Mouse (Mus musculus): ENCODE measurements at regions not wholly inside any gene's neighbourhood (a gene's known extent, or its start where the extent isn't known, plus 50 kb on each side); places are given as distances from the start of the nearest gene placed in this dataset.
"Not testable (repeated sequence)": the region's sequence is repeated elsewhere in the genome, so short reads cannot be mapped to it uniquely, and the experiment has no call there.

DNA sequence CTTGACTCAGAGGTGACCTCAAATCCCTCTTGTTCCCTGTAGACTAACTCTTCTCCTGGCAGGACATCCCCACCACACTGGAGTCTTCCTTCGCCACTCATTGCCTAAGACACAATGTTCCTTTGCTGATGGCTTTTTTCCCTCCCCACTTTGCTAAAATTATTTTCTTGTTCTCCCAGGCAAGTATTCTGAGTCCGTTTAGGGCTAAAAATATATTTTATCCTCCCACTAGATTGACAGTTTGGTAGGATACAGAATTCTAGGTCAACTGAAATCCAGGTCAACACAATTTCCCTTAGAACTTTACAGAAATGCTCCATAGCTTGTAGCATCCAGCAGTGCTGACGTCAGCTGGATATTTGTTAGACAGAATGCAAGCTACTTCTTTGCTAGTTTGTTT, 324.7 kb upstream of the Gm6657 start:
- WGBS, result 90% methylated on average over 3 of the region's 3 CpGs
- Histone ChIP-seq H3K4me2 (ENCODE audit: low read length) (no peak overlapping the region), H3K36me3 (ENCODE audit: control insufficient read depth, insufficient read depth, low read length) (no peaks in the 10 kb centered on the region), H3K9me3 (ENCODE audit: control insufficient read depth, low read length) (no peaks in the 10 kb centered on the region), H3K27ac (replicated peaks; ENCODE audit: low read depth, low read length) (no peak overlapping the region), H3K4me3 (replicated peaks; ENCODE audit: low read depth, low read length) (no peak overlapping the region), H3K9ac (replicated peaks; ENCODE audit: low read length) (no peak overlapping the region), H3K27me3 (ENCODE audit: control insufficient read depth, insufficient read depth, low read length) (no peaks in the 10 kb centered on the region), H3K4me1 (ENCODE audit: control insufficient read depth, insufficient read depth, low read length) (0 out of 2 replicates have a peak, but pooled peaks cover 3% of the 10 kb centered on the region)
- no peak for DNase-seq
- no peak for ATAC-seq (ENCODE audit: low FRiP score, low TSS enrichment)

DNA sequence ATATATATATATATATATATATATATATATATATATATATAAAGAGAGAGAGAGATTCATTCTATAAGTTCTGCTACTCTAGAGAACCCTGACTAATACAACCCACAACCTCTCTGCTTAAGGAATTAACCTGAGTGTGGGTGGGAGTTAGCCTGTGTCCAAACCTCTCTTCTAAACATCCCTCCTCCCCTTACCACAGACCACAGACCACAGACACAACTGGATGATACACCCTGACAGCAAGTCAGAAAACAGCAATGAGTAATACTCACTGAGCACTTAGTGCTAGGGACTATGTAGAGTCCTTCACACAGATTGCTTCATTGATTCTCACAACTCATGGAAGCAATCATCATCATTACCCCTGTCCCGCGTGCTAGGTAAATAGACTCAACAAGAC, 306.7 kb upstream of the Gm6657 start:
- WGBS, result 96% methylated on average over 2 of the region's 2 CpGs
- no peak for DNase-seq
- Histone ChIP-seq H3K9me3 (ENCODE audit: control insufficient read depth, low read length) (no peaks in the 10 kb centered on the region), H3K4me2 (ENCODE audit: low read length) (no peak overlapping the region), H3K36me3 (ENCODE audit: control insufficient read depth, insufficient read depth, low read length) (no peaks in the 10 kb centered on the region), H3K27me3 (ENCODE audit: control insufficient read depth, insufficient read depth, low read length) (no peaks in the 10 kb centered on the region), H3K4me1 (ENCODE audit: control insufficient read depth, insufficient read depth, low read length) (no peaks in the 10 kb centered on the region), H3K4me3 (replicated peaks; ENCODE audit: low read depth, low read length) (no peak overlapping the region), H3K9ac (replicated peaks; ENCODE audit: low read length) (no peak overlapping the region), H3K27ac (replicated peaks; ENCODE audit: low read depth, low read length) (no peak overlapping the region)
- ATAC-seq (ENCODE audit: low FRiP score, low TSS enrichment), result no peak

GRCm38 (mm10) chr12:77891452-77891851, 302.6 kb upstream of the Gm6657 start:
- Histone ChIP-seq H3K27ac (replicated peaks; ENCODE audit: low read depth, low read length) (no peak overlapping the region), H3K4me2 (ENCODE audit: low read length) (no peak overlapping the region), H3K9ac (replicated peaks; ENCODE audit: low read length) (no peak overlapping the region), H3K36me3 (ENCODE audit: control insufficient read depth, insufficient read depth, low read length) (no peaks in the 10 kb centered on the region), H3K4me3 (replicated peaks; ENCODE audit: low read depth, low read length) (no peak overlapping the region), H3K27me3 (ENCODE audit: control insufficient read depth, insufficient read depth, low read length) (no peaks in the 10 kb centered on the region), H3K4me1 (ENCODE audit: control insufficient read depth, insufficient read depth, low read length) (0 out of 2 replicates have a peak, but pooled peaks cover 8% of the 10 kb centered on the region), H3K9me3 (ENCODE audit: control insufficient read depth, low read length) (no peaks in the 10 kb centered on the region)
- DNase-seq, result no peak
- WGBS, result 95% methylated on average over 6 of the region's 6 CpGs
- no peak for ATAC-seq (ENCODE audit: low FRiP score, low TSS enrichment)

GRCm38 (mm10) chr12:77894238-77894637, 299.8 kb upstream of the Gm6657 start:
- H3K27me3 ChIP-seq (ENCODE audit: control insufficient read depth, insufficient read depth, low read length), result no peaks in the 10 kb centered on the region
- no peak overlapping the region for H3K9ac ChIP-seq (replicated peaks; ENCODE audit: low read length)
- ATAC-seq (ENCODE audit: low FRiP score, low TSS enrichment), result no peak
- no peak overlapping the region for H3K4me2 ChIP-seq (ENCODE audit: low read length)
- no peaks in the 10 kb centered on the region for H3K9me3 ChIP-seq (ENCODE audit: control insufficient read depth, low read length)
- DNase-seq, result no peak
- no peaks in the 10 kb centered on the region for H3K36me3 ChIP-seq (ENCODE audit: control insufficient read depth, insufficient read depth, low read length)
- no peak overlapping the region for H3K4me3 ChIP-seq (replicated peaks; ENCODE audit: low read depth, low read length)
- H3K27ac ChIP-seq (replicated peaks; ENCODE audit: low read depth, low read length), result no peak overlapping the region
- 0 out of 2 replicates have a peak, but pooled peaks cover 8% of the 10 kb centered on the region for H3K4me1 ChIP-seq (ENCODE audit: control insufficient read depth, insufficient read depth, low read length)

GRCm38 (mm10) chr12:77895508-77895907, 298.5 kb upstream of the Gm6657 start:
- H3K9ac ChIP-seq (replicated peaks; ENCODE audit: low read length), result no peak overlapping the region
- no peak overlapping the region for H3K4me3 ChIP-seq (replicated peaks; ENCODE audit: low read depth, low read length)
- H3K9me3 ChIP-seq (ENCODE audit: control insufficient read depth, low read length), result no peaks in the 10 kb centered on the region
- no peaks in the 10 kb centered on the region for H3K36me3 ChIP-seq (ENCODE audit: control insufficient read depth, insufficient read depth, low read length)
- 0 out of 2 replicates have a peak, but pooled peaks cover 8% of the 10 kb centered on the region for H3K4me1 ChIP-seq (ENCODE audit: control insufficient read depth, insufficient read depth, low read length)
- peak; percentile 36 for DNase-seq
- no peak overlapping the region for H3K4me2 ChIP-seq (ENCODE audit: low read length)
- ATAC-seq (ENCODE audit: low FRiP score, low TSS enrichment), result no peak; the same call in 1 of the 2 replicates
- 48% methylated on average over 2 of the region's 2 CpGs for WGBS
- H3K27me3 ChIP-seq (ENCODE audit: control insufficient read depth, insufficient read depth, low read length), result no peaks in the 10 kb centered on the region
- H3K27ac ChIP-seq (replicated peaks; ENCODE audit: low read depth, low read length), result peak overlapping the region; percentile 52

DNA sequence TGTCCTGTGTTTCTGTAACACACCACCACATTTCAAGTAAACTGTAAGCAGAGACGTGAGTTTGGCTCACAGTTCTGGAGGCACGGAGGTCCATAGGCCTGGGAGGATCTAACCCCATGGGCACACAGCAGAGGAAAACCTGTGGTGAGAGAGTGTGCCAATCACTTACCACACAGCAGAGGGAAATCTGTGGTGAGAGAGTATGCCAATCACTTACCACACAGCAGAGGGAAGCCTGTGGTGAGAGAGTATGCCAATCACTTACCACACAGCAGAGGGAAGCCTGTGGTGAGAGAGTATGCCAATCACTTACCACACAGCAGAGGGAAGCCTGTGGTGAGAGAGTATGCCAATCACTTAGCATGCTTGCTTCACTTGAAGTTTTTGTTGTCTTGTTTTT, 295.1 kb upstream of the Gm6657 start:
- H3K4me3 ChIP-seq (replicated peaks; ENCODE audit: low read depth, low read length); H3K9me3 ChIP-seq (ENCODE audit: control insufficient read depth, low read length); H3K9ac ChIP-seq (replicated peaks; ENCODE audit: low read length); H3K36me3 ChIP-seq (ENCODE audit: control insufficient read depth, insufficient read depth, low read length); H3K4me2 ChIP-seq (ENCODE audit: low read length); H3K27ac ChIP-seq (replicated peaks; ENCODE audit: low read depth, low read length); H3K27me3 ChIP-seq (ENCODE audit: control insufficient read depth, insufficient read depth, low read length); H3K4me1 ChIP-seq (ENCODE audit: control insufficient read depth, insufficient read depth, low read length); ATAC-seq (ENCODE audit: low FRiP score, low TSS enrichment); DNase-seq: not testable (repeated sequence)
- 87% methylated on average over 2 of the region's 2 CpGs for WGBS

GRCm38 (mm10) chr12:77901254-77901653, 292.8 kb upstream of the Gm6657 start:
- no peak for DNase-seq

GRCm38 (mm10) chr12:77912863-77913554, 281.0 kb upstream of the Gm6657 start:
- no peak for ATAC-seq (ENCODE audit: low FRiP score, low TSS enrichment)
- no peaks in the 10 kb centered on the region for H3K27me3 ChIP-seq (ENCODE audit: control insufficient read depth, insufficient read depth, low read length)
- no peak overlapping the region for H3K27ac ChIP-seq (replicated peaks; ENCODE audit: low read depth, low read length)
- no peaks in the 10 kb centered on the region for H3K36me3 ChIP-seq (ENCODE audit: control insufficient read depth, insufficient read depth, low read length)
- peaks cover 3% of the 10 kb centered on the region; the same call in 1 of the 2 replicates for H3K4me1 ChIP-seq (ENCODE audit: control insufficient read depth, insufficient read depth, low read length)
- no peak for DNase-seq
- 10% methylated on average over 4 of the region's 4 CpGs for WGBS
- no peak overlapping the region for H3K4me2 ChIP-seq (ENCODE audit: low read length)
- no peaks in the 10 kb centered on the region for H3K9me3 ChIP-seq (ENCODE audit: control insufficient read depth, low read length)
- H3K9ac ChIP-seq (replicated peaks; ENCODE audit: low read length), result no peak overlapping the region
- H3K4me3 ChIP-seq (replicated peaks; ENCODE audit: low read depth, low read length), result no peak overlapping the region

More at GRCm38 (mm10) chr12:77901254-77901653, 292.8 kb upstream of the Gm6657 start:
- Histone ChIP-seq H3K4me2 (ENCODE audit: low read length) (no peak overlapping the region), H3K9ac (replicated peaks; ENCODE audit: low read length) (no peak overlapping the region), H3K36me3 (ENCODE audit: control insufficient read depth, insufficient read depth, low read length) (no peaks in the 10 kb centered on the region), H3K27ac (replicated peaks; ENCODE audit: low read depth, low read length) (no peak overlapping the region), H3K9me3 (ENCODE audit: control insufficient read depth, low read length) (no peaks in the 10 kb centered on the region), H3K4me1 (ENCODE audit: control insufficient read depth, insufficient read depth, low read length) (no peaks in the 10 kb centered on the region), H3K4me3 (replicated peaks; ENCODE audit: low read depth, low read length) (no peak overlapping the region), H3K27me3 (ENCODE audit: control insufficient read depth, insufficient read depth, low read length) (0 out of 2 replicates have a peak, but pooled peaks cover 5% of the 10 kb centered on the region)
- WGBS, result 3% methylated on average over 1 of the region's 1 CpGs
- no peak for ATAC-seq (ENCODE audit: low FRiP score, low TSS enrichment)

DNA sequence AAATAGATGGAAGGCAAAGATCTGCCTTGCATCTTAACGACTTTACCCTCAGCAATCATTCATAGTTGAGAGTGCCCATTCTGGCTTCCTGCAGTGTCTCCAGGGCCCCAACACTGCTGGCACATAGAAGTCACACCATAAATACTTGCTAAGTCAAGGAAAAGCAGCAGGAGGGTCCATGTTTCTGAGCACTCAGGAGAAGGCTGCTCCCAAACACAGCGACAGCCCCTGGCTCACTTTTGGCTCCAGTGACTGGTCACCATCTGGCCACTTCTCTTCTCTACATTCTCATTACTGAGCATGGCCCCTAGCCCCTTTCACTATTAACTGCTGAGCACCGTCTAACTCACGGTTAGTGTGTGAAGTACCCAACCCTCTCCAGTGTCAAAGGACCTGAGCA, 265.3 kb upstream of the Gm6657 start:
- ATAC-seq (ENCODE audit: low FRiP score, low TSS enrichment) (no peak), DNase-seq (no peak)
- Histone ChIP-seq H3K27me3 (ENCODE audit: control insufficient read depth, insufficient read depth, low read length) (no peaks in the 10 kb centered on the region), H3K27ac (replicated peaks; ENCODE audit: low read depth, low read length) (no peak overlapping the region), H3K9me3 (ENCODE audit: control insufficient read depth, low read length) (no peaks in the 10 kb centered on the region), H3K4me2 (ENCODE audit: low read length) (no peak overlapping the region), H3K9ac (replicated peaks; ENCODE audit: low read length) (no peak overlapping the region), H3K4me1 (ENCODE audit: control insufficient read depth, insufficient read depth, low read length) (no peaks in the 10 kb centered on the region), H3K4me3 (replicated peaks; ENCODE audit: low read depth, low read length) (no peak overlapping the region), H3K36me3 (ENCODE audit: control insufficient read depth, insufficient read depth, low read length) (no peaks in the 10 kb centered on the region)
- 68% methylated on average over 4 of the region's 4 CpGs for WGBS

Data from midbrain, embryonic 14.5 days (tissue).